Mouse (Mus musculus) ES-Bruce4 (cell line): ENCODE results near the gene Plekhg4.

Experiments used
- CTCF ChIP-seq: IDR thresholded peaks from one replicate; pipeline ENCODE4 v1.8.1; 2011; ENCODE audit warnings: low read depth, low read length
- POLR2A ChIP-seq: IDR thresholded peaks from one replicate; pipeline ENCODE4 v1.8.1; 2011; ENCODE audit warnings: low read length; ENCODE audit not compliant: insufficient read depth

GRCm38 (mm10) chr8:105378673-105379072, 5.6 kb downstream of the Plekhg4 start:
- TF ChIP-seq POLR2A, result no peak
- TF ChIP-seq CTCF, result no peak
